Mouse (Mus musculus) G1E (cell line): ENCODE measurements around the gene Scml4. TPM values are rescaled to one million over a fixed set of nuclear protein-coding genes. Genes with fewer than 3 reads are reported as not detected.
A peak's percentile ranks its signal among the peaks of the same experiment; 100 is the strongest.

Source experiments
- ATAC-seq: 2 replicates; pipeline ENCODE4 v1.8.0; 2016; ENCODE audit warnings: mild to moderate bottlenecking; ENCODE audit not compliant: insufficient number of reproducible peaks, poor library complexity, low FRiP score, severe bottlenecking; ENCODE audit errors: extremely low read depth
- DNase-seq: peaks from one replicate; pipeline ENCODE4 v3.0.0; 2012; ENCODE audit warnings: low spot score
- H3K27me3 ChIP-seq: 2 replicates; pipeline ENCODE4 v1.6.1; 2012; ENCODE audit warnings: mild to moderate bottlenecking, low read length, inconsistent platforms; ENCODE audit not compliant: insufficient read depth
- H3K36me3 ChIP-seq: replicated peaks from 2 replicates; pipeline ENCODE3; 2012; ENCODE audit warnings: mild to moderate bottlenecking, inconsistent platforms
- H3K4me1 ChIP-seq: 2 replicates; pipeline ENCODE4 v1.6.1; 2012; ENCODE audit warnings: low read depth, low read length, inconsistent platforms, mixed read lengths; ENCODE audit not compliant: insufficient read depth
- H3K4me3 ChIP-seq: 2 replicates; pipeline ENCODE4 v1.5.1; 2012; ENCODE audit warnings: low read depth, mild to moderate bottlenecking, inconsistent platforms, low read length, moderate library complexity, mixed read lengths
- H3K9me3 ChIP-seq: replicated peaks from 2 replicates; pipeline ENCODE4 v1.6.1; 2012; ENCODE audit warnings: inconsistent platforms
- CTCF ChIP-seq: IDR thresholded peaks from 2 replicates; pipeline ENCODE4 v1.5.1; 2012; ENCODE audit warnings: low read depth, low read length, inconsistent platforms, mixed read lengths
- GATA1 ChIP-seq: IDR thresholded peaks from 2 replicates; pipeline ENCODE4 v1.6.1; 2012; ENCODE audit warnings: borderline replicate concordance, low read length, inconsistent platforms, mixed read lengths
- GATA2 ChIP-seq: IDR thresholded peaks from 2 replicates; pipeline ENCODE4 v1.6.1; 2012; ENCODE audit warnings: low read depth, low read length, inconsistent platforms, borderline replicate concordance
- POLR2AphosphoS5 ChIP-seq: IDR thresholded peaks from 2 replicates; pipeline ENCODE4 v1.6.1; 2012; ENCODE audit warnings: low read depth, low read length, inconsistent platforms; ENCODE audit not compliant: insufficient replicate concordance
- TAL1 ChIP-seq: conservative IDR thresholded peaks from 2 replicates; pipeline ENCODE4 v1.6.1; 2012; ENCODE audit warnings: low read depth, low read length, inconsistent platforms, mixed read lengths
- polyA plus RNA-seq: library from polyadenylated mRNA; stranded (reverse); fragments of >175 nt; gene quantifications from 2 replicates; pipeline ENCODE4 v1.2.3, GENCODE M21; 2012
- total RNA-seq, 2 experiments: library from RNA; stranded (forward) in 1 of 2; stranded (reverse) in 1 of 2; fragments of 200-1000 nt in 1 of 2; fragments of >200 nt in 1 of 2; fragmentation: Nextera tagmentation in 1 of 2; gene quantifications; 2 replicates each; pipeline ENCODE4 v1.2.3; 2014 to 2017

Gene Scml4
- total and polyA plus RNA-seq, 3 experiments = not detected

DNA sequence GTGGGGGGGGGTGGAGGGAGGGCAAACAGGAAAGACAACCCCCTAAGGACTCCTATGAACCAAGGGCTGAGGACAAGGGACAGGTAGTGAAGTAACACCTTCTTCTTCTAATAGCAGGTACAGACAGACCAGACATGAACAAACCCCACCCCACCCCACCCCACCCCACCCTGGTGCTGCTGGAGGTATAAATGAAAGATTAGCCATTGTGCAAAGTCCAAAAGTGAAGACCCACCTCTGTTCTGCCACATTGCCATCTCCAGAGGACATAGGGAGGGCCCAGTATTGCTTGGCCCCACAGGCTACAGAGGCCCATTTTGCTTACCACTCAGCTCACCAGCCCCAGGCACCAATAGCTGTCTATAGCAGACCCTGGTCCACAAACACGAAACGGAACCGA lies 95.0 kb downstream of the Scml4 start:
- no peaks in the 10 kb centered on the region for H3K36me3 ChIP-seq
- ATAC-seq (no peak), DNase-seq (no peak)
- no peak for TF ChIP-seq GATA2
- no peaks in the 10 kb centered on the region for H3K27me3 ChIP-seq
- H3K4me3 ChIP-seq = no peak overlapping the region
- no peaks in the 10 kb centered on the region for H3K4me1 ChIP-seq
- no peaks in the 10 kb centered on the region for H3K9me3 ChIP-seq

DNA sequence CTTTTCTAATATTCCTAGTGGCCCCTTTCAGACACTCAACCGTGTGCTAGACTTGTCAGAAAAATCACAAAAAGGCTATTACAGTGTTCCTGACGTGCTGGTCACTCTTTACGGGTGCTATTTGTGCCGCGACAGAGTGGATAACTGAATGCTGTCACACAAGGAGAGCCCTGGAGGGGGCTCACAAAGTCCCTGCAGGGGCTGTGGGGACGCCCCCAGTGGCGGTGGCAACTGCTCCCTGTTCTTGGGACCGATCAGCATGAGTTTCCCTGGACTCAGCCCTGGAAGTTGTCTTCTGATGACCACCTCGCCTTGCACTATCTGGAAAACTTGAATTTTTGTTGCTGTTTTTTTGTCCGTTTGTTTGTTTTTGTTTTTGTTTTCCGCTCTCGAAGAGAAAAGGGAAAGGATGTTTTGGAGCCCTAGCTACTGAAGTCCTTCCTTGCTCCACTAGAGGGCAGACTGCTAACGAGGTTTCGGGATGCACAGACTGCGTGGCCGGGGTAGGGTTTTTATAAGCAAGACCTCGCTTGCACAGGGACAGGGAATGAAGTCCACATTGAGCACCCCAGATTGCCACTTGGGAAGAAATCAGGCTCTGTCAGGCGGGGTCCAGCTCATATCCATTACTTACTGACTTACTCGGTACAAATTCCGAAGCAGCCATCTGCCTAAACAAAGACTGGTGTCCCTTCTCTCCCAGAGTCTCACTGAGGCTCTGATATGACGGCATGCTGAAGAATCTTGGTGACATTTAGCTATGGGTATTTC lies 97.9 kb downstream of the Scml4 start:
- Histone ChIP-seq H3K9me3 (no peaks in the 10 kb centered on the region), H3K4me3 (no peak overlapping the region), H3K4me1 (no peaks in the 10 kb centered on the region), H3K36me3 (no peaks in the 10 kb centered on the region), H3K27me3 (no peaks in the 10 kb centered on the region)
- ATAC-seq (no peak), DNase-seq (peak; percentile 5)
- TF ChIP-seq GATA1 = no peak
- TF ChIP-seq CTCF = no peak
- TF ChIP-seq POLR2AphosphoS5 = no peak
- no peak for TF ChIP-seq GATA2
- TF ChIP-seq TAL1 = no peak

DNA sequence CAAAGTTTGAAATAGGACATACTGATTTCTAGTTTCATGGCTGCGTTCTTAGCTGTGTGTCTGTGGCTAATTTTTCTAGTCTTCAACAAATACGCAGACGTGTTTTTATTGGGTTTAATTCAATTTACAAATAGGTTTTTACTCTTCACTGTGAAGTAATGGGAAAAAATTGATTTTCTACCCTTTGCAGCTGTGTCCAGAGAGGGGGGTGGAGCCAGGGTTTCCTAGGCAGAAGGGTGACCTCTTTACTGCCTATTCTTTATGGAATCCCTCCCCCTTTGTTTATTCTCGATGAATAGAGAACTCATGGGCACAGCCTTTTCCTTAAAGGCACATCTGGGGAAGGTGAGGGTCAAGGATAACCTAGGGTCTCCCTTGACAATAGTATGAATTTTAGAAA lies 98.5 kb downstream of the Scml4 start:
- Histone ChIP-seq H3K27me3 (no peaks in the 10 kb centered on the region), H3K4me1 (no peaks in the 10 kb centered on the region), H3K36me3 (no peaks in the 10 kb centered on the region), H3K4me3 (no peak overlapping the region), H3K9me3 (no peaks in the 10 kb centered on the region)
- ATAC-seq = no peak
- DNase-seq = no peak
- TF ChIP-seq POLR2AphosphoS5 = no peak
- TF ChIP-seq GATA2 = no peak
- TF ChIP-seq GATA1 = no peak
- TF ChIP-seq CTCF = no peak
- no peak for TF ChIP-seq TAL1

DNA sequence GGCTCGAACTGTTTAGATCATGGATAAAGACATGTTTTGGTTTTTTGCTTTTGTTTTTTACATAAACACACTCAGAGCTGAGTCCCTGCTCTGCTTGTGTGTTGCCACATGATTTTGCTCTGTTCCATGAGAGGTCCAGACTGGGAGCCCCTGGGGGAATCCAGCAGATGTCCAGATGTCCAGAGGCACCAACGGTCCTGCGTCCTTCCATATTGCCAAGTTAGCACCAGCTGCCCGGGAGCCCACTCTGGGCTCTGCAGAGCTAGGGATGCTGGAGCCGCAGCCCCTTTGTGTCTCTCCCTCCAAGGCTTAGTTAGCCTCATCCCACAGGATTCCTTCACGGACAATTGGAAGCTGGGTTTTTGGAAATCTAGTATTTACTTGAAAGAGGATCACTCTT lies 101.6 kb downstream of the Scml4 start:
- Histone ChIP-seq H3K4me1 (no peaks in the 10 kb centered on the region), H3K36me3 (no peaks in the 10 kb centered on the region), H3K4me3 (no peak overlapping the region), H3K9me3 (no peaks in the 10 kb centered on the region), H3K27me3 (no peaks in the 10 kb centered on the region)
- TF ChIP-seq GATA1 (no peak), GATA2 (no peak), POLR2AphosphoS5 (no peak)
- DNase-seq (no peak), ATAC-seq (no peak)

DNA sequence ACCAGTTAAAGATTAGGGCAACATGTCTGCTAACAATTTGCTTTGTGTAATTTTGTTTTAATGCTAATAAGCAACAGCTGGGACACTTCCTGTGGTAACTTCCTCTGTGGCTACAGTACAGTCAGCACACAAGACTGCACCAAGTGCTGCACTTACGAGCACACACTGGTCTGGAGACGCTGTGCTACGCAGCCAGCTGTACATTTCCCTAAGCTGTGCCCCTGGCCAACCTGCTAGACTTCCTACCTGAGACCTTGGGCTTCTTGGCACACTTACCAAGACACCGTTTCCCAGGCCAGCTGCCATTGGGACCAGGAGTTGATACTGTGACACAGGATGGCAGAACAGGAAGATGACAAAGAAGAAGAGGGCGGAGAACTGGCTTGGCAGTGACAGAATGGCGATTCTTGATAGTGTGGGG lies 102.0 kb downstream of the Scml4 start:
- DNase-seq = no peak
- H3K36me3 ChIP-seq = no peaks in the 10 kb centered on the region
- no peaks in the 10 kb centered on the region for H3K9me3 ChIP-seq
- H3K4me3 ChIP-seq = no peak overlapping the region
- no peak for TF ChIP-seq GATA2
- TF ChIP-seq CTCF = no peak
- no peak for TF ChIP-seq GATA1
- no peak for TF ChIP-seq POLR2AphosphoS5
- no peak for TF ChIP-seq TAL1
- H3K4me1 ChIP-seq = no peaks in the 10 kb centered on the region
- no peaks in the 10 kb centered on the region for H3K27me3 ChIP-seq
- no peak for ATAC-seq

DNA sequence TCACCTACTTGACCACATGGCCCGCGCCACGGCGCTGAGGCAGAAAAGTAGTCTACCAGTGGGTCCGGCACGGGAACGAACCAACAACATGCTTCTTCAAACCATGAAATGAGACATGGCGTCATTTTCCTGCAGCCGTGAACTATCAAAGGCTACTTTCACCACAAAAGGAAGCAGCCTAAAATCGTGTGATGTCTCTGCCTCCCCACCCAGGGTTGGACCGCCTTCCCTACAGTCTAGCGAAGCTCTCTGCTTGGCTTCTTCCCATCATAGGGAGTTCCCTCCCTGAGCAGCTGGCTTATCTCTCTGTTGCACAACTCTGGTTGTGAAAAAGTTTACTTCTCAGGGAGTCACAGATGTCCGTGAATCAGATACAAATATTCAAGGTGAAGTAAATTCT lies 102.5 kb downstream of the Scml4 start:
- TF ChIP-seq GATA2 (no peak), POLR2AphosphoS5 (no peak), GATA1 (no peak), CTCF (no peak), TAL1 (no peak)
- no peaks in the 10 kb centered on the region for H3K9me3 ChIP-seq

DNA sequence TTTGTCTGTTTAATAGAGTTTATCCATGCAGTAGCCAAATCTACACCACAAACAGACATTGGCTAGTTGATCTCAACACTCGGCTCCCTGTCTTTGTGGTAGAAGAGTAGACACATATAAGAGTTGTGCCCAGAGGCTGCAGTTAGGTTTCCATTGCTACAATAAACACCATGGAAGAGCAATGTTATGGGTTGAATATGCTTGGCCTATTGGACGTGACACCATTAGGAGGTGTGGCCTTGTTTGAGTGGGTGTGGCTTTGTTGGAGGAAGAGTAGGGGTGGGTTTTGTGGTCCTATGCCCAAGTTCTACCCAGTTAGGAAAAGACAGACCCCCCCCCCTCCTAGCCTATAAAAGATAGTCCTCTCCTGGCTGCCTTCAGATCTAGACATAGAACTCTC lies 102.9 kb downstream of the Scml4 start:
- Histone ChIP-seq H3K4me3 (no peak overlapping the region), H3K9me3 (no peaks in the 10 kb centered on the region), H3K27me3 (no peaks in the 10 kb centered on the region), H3K4me1 (no peaks in the 10 kb centered on the region), H3K36me3 (no peaks in the 10 kb centered on the region)
- no peak for DNase-seq
- TF ChIP-seq GATA1 (no peak), CTCF (no peak), POLR2AphosphoS5 (no peak), TAL1 (no peak), GATA2 (no peak)
- no peak for ATAC-seq

More for the DNA sequence above, 102.5 kb downstream of the Scml4 start:
- no peaks in the 10 kb centered on the region for H3K4me1 ChIP-seq
- no peaks in the 10 kb centered on the region for H3K36me3 ChIP-seq
- no peak for ATAC-seq
- no peaks in the 10 kb centered on the region for H3K27me3 ChIP-seq
- DNase-seq = no peak
- no peak overlapping the region for H3K4me3 ChIP-seq
